Mouse (Mus musculus) forebrain, embryonic 16.5 days (tissue): ENCODE measurements around the gene Olfr890. TPM values are rescaled to one million over a fixed set of nuclear protein-coding genes. Genes with fewer than 3 reads are reported as not detected.
"Not testable (repeated sequence)": the region's sequence is repeated elsewhere in the genome, so short reads cannot be mapped to it uniquely, and the experiment has no call there.

ENCODE experiments used
- ATAC-seq: fragments of 200-750 bp; cut with Nextera tagmentation; 2 replicates; pipeline ENCODE4 v1.8.0; 2017; ENCODE audit warnings: mild to moderate bottlenecking, moderate library complexity
- H3K27ac ChIP-seq: fragments of 300-500 bp; sonication (generic); 2 replicates; pipeline ENCODE4 v1.5.1; 2014; ENCODE audit warnings: low read length, control low read depth
- H3K27me3 ChIP-seq: fragments of 300-500 bp; sonication (generic); replicated peaks from 2 replicates; pipeline ENCODE4 v1.6.1; 2014; ENCODE audit warnings: low read length; ENCODE audit not compliant: control insufficient read depth, insufficient read depth
- H3K36me3 ChIP-seq: fragments of 300-500 bp; sonication (generic); 2 replicates; pipeline ENCODE4 v1.6.1; 2014; ENCODE audit not compliant: control insufficient read depth, insufficient read depth
- H3K4me1 ChIP-seq: fragments of 300-500 bp; sonication (generic); replicated peaks from 2 replicates; pipeline ENCODE4 v1.6.1; 2014; ENCODE audit warnings: low read length; ENCODE audit not compliant: control insufficient read depth, insufficient read depth
- H3K4me2 ChIP-seq: fragments of 300-500 bp; sonication (generic); 2 replicates; pipeline ENCODE4 v1.6.1; 2014; ENCODE audit warnings: mild to moderate bottlenecking, low read length, control low read depth
- H3K4me3 ChIP-seq: fragments of 300-500 bp; sonication (generic); replicated peaks from 2 replicates; pipeline ENCODE4 v1.5.1; 2014; ENCODE audit warnings: mild to moderate bottlenecking, low read length, control low read depth
- H3K9ac ChIP-seq: fragments of 300-500 bp; sonication (generic); replicated peaks from 2 replicates; pipeline ENCODE4 v1.6.1; 2014; ENCODE audit warnings: low read depth, low read length, control low read depth
- H3K9me3 ChIP-seq: fragments of 300-500 bp; sonication (generic); 2 replicates; pipeline ENCODE4 v1.6.1; 2016; ENCODE audit warnings: low read length; ENCODE audit not compliant: control insufficient read depth
- WGBS: fragments of 180-500 bp; shearing (Covaris S2); extraction: QIAGEN DNeasy Blood & Tissue Kit; methylation state at CpG from one replicate; pipeline ENCODE4 v1.1.7; 2014; 5-methylcytosine and 5-hydroxymethylcytosine counted together
- polyA plus RNA-seq: library from polyadenylated mRNA; unstranded; fragments of >200 nt; fragmentation: Nextera tagmentation; extraction: Ambion mirVana; gene quantifications from 2 replicates; pipeline ENCODE4 v1.2.1, GENCODE M21; 2015

Olfr890 gene
- polyA plus RNA-seq = not detected in 2 replicates

DNA sequence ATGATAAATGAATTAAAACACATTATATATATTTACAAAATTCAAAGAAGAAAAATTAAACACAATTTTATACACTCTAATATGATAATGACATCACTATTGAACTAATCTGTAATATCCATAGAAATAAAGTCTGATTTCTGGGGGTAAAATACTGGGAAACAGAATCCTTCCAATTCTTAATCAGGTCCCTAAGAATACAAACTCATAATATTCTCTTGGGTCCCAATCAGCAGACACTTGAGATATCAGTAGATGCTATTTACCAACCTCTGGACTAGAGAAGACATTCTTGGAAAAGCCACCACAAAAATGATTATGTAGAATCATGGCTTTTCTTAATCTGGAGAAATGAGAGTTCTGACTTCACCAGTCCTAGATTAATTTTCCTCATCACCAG, at the start of gene Olfr890:
TSS of gene Olfr890 (plus strand) at position 301 of the 400 bp plus-strand sequence.
- Histone ChIP-seq H3K9me3 (no peaks in the 10 kb centered on the region), H3K4me1 (no peaks in the 10 kb centered on the region), H3K4me3 (no peak within 1 kb of the TSS), H3K27ac (no peak within 1 kb of the TSS), H3K36me3 (no peaks in the 10 kb centered on the region), H3K9ac (no peak within 1 kb of the TSS), H3K4me2 (no peak within 1 kb of the TSS), H3K27me3 (no peaks in the 10 kb centered on the region)
- no peak for ATAC-seq

- 79% methylated on average over 1 of the region's 1 CpGs for WGBS
- Histone ChIP-seq H3K27ac (no peak within 1 kb of the TSS), H3K9me3 (no peaks in the 10 kb centered on the region), H3K9ac (no peak within 1 kb of the TSS), H3K27me3 (no peaks in the 10 kb centered on the region), H3K4me2 (no peak within 1 kb of the TSS), H3K36me3 (no peaks in the 10 kb centered on the region), H3K4me1 (no peaks in the 10 kb centered on the region), H3K4me3 (no peak within 1 kb of the TSS)
- ATAC-seq = no peak
Observed at GRCm38 (mm10) chr9:38107828-38108227, 34.5 kb upstream of the Olfr890 start, which contains the start of gene Olfr888. Olfr888 (plus strand) TSS chr9:38108128.

DNA sequence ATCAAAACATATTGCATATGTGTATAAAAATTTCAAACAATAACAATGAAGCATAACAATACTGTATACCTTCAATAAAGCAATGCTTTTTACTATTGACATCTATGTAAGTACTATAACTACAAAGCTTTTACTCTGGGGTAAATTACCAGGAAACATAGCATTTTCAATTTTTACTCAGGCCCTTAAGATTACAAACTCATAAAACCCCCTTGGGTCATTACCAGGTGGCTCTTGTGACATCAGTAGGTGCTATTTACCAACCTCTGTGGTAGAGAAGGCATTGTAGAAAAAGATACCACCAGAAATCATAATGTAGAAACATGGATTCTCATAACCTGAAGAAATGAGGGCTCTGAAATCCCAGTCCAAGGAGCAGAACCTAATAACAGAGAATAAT, 27.4 kb upstream of the Olfr890 start, which contains the start of gene Olfr889:
TSS of gene Olfr889 (plus strand) at position 301 of the 400 bp plus-strand sequence.
- H3K4me2 ChIP-seq = no peak within 1 kb of the TSS
- no peak within 1 kb of the TSS for H3K27ac ChIP-seq
- no peaks in the 10 kb centered on the region for H3K27me3 ChIP-seq
- H3K9ac ChIP-seq = no peak within 1 kb of the TSS
- H3K4me1 ChIP-seq = no peaks in the 10 kb centered on the region
- no peak for ATAC-seq
- no peak within 1 kb of the TSS for H3K4me3 ChIP-seq
- H3K36me3 ChIP-seq = no peaks in the 10 kb centered on the region
- H3K9me3 ChIP-seq = no peaks in the 10 kb centered on the region

GRCm38 (mm10) chr9:38168341-38168740, 26.0 kb downstream of the Olfr890 start:
- H3K9ac ChIP-seq, ATAC-seq, H3K36me3 ChIP-seq, H3K4me3 ChIP-seq, H3K4me1 ChIP-seq, H3K9me3 ChIP-seq, H3K4me2 ChIP-seq, H3K27me3 ChIP-seq, H3K27ac ChIP-seq: not testable (repeated sequence)
- WGBS = 52% methylated on average over 2 of the region's 2 CpGs

DNA sequence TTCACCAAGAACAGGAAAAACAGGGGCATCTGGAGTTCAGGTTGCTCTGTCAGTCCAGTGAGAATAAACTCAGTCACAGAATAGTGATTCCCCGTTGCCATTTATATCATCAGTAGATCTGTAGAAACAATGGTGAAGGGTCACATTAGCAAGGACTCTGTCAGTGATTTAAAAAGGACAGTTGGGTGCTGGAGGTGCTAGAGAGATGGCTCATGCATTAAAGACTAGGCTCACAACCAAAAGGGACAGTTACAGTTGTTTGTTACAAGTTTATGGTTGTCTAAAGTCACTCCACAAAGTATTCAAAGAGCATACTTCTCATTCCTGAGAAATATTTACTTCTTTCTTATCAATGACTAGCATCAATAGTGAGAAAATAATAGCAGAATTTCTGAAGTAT, 38.4 kb downstream of the Olfr890 start, which contains the start of gene Olfr891:
TSS of gene Olfr891 (minus strand) at position 101 of the 400 bp plus-strand sequence.
- no peak within 1 kb of the TSS for H3K4me2 ChIP-seq
- WGBS = 82% methylated on average over 1 of the region's 1 CpGs
- no peak for ATAC-seq
- no peak within 1 kb of the TSS for H3K4me3 ChIP-seq
- no peak within 1 kb of the TSS for H3K27ac ChIP-seq
- H3K4me1 ChIP-seq = no peaks in the 10 kb centered on the region
- H3K9me3 ChIP-seq = 0 out of 2 replicates have a peak, but pooled peaks cover 3% of the 10 kb centered on the region
- H3K36me3 ChIP-seq = no peaks in the 10 kb centered on the region
- H3K9ac ChIP-seq = no peak within 1 kb of the TSS
- no peaks in the 10 kb centered on the region for H3K27me3 ChIP-seq

Other genes starting within 250 kb of the Olfr890 start
- gene Olfr145, start 245.8 kb upstream of the Olfr890 start, polyA plus RNA-seq = not detected in 2 replicates
- not detected in 2 replicates for gene Olfr878, start 224.7 kb upstream of the Olfr890 start, polyA plus RNA-seq
- gene Olfr881, start 150.7 kb upstream of the Olfr890 start, polyA plus RNA-seq = not detected in 2 replicates
- not detected in 2 replicates for gene Olfr883, start 116.7 kb upstream of the Olfr890 start, polyA plus RNA-seq
- gene Olfr884, start 96.0 kb upstream of the Olfr890 start, polyA plus RNA-seq = not detected in 2 replicates
- not detected in 2 replicates for gene Olfr885, start 81.2 kb upstream of the Olfr890 start, polyA plus RNA-seq
- not detected in 2 replicates for gene Olfr887, start 58.4 kb upstream of the Olfr890 start, polyA plus RNA-seq
- not detected in 2 replicates for gene Olfr888, start 34.4 kb upstream of the Olfr890 start, polyA plus RNA-seq
- gene Olfr889, start 27.3 kb upstream of the Olfr890 start, polyA plus RNA-seq = 0.05 TPM in 1 of 2 replicates, not detected in the other
- not detected in 2 replicates for gene Olfr891, start 38.3 kb downstream of the Olfr890 start, polyA plus RNA-seq
- not detected in 2 replicates for gene Olfr893, start 65.8 kb downstream of the Olfr890 start, polyA plus RNA-seq
- gene Olfr894, start 75.5 kb downstream of the Olfr890 start, polyA plus RNA-seq = not detected in 2 replicates
- gene Olfr143, start 110.3 kb downstream of the Olfr890 start, polyA plus RNA-seq = not detected in 2 replicates
- not detected in 2 replicates for gene Olfr895, start 125.3 kb downstream of the Olfr890 start, polyA plus RNA-seq
- gene Olfr896-ps1, start 148.6 kb downstream of the Olfr890 start, polyA plus RNA-seq = not detected in 2 replicates
- gene Olfr25, start 186.5 kb downstream of the Olfr890 start, polyA plus RNA-seq = not detected in 2 replicates
- not detected in 2 replicates for gene Olfr898, start 205.9 kb downstream of the Olfr890 start, polyA plus RNA-seq
- not detected in 2 replicates for gene Olfr250, start 224.4 kb downstream of the Olfr890 start, polyA plus RNA-seq
- gene Olfr251, start 234.6 kb downstream of the Olfr890 start, polyA plus RNA-seq = not detected in 2 replicates